Mouse (Mus musculus): ENCODE results near the gene Taf10. TPM values are rescaled to one million over a fixed set of nuclear protein-coding genes. Genes with fewer than 3 reads are reported as not detected.
A peak's percentile ranks its signal among the peaks of the same experiment; 100 is the strongest.

Taf10 gene
- total and polyA plus RNA-seq, 3 experiments, result 233 to 350 TPM; not detected in 1

- H3K4me3 ChIP-seq (ENCODE audit: control insufficient read depth in 1 of 2, insufficient read depth in 1 of 2, low read depth in 2 of 2, low read length in 2 of 2), result no peak overlapping the region
- H3K27ac ChIP-seq (ENCODE audit: control insufficient read depth, low read depth, low read length), result no peak overlapping the region
- no peaks in the 10 kb centered on the region for H3K9me3 ChIP-seq (replicated peaks; ENCODE audit: insufficient read depth, low read length)
- H3K27me3 ChIP-seq (ENCODE audit: control insufficient read depth in 1 of 2, insufficient read depth in 2 of 2, low read length in 2 of 2), result peaks cover 1 to 2% of the 10 kb centered on the region in 2 experiments; a peak in 3 of 4 replicates
- TF ChIP-seq CTCF (IDR thresholded peaks at IDR 0.05 in 2 of 3, conservative IDR thresholded peaks at IDR 0.05 in 1 of 3; ENCODE audit: control insufficient read depth in 1 of 3, insufficient read depth in 1 of 3, low read depth in 2 of 3, low read length in 3 of 3, poor library complexity in 1 of 3, severe bottlenecking in 1 of 3) (no peak), NELFE (IDR thresholded peaks at IDR 0.05; ENCODE audit: low read depth, low read length) (no peak), UBTF (IDR thresholded peaks at IDR 0.05; ENCODE audit: borderline replicate concordance, insufficient read depth, low read depth, low read length) (no peak), RCOR1 (IDR thresholded peaks at IDR 0.05; ENCODE audit: low read depth, low read length) (no peak), BHLHE40 (IDR thresholded peaks at IDR 0.05; ENCODE audit: borderline replicate concordance, low read depth, low read length) (no peak), ZMIZ1 (IDR thresholded peaks at IDR 0.05; ENCODE audit: low read depth, low read length) (no peak), MXI1 (IDR thresholded peaks at IDR 0.05; ENCODE audit: low read depth, low read length) (no peak), GATA1 (IDR thresholded peaks at IDR 0.05; ENCODE audit: low read depth, low read length) (no peak), SIN3A (IDR thresholded peaks at IDR 0.05; ENCODE audit: low read length) (no peak), KAT2A (conservative IDR thresholded peaks at IDR 0.05; ENCODE audit: low read depth, low read length) (no peak), POLR2AphosphoS2 (IDR thresholded peaks at IDR 0.05; ENCODE audit: low read length) (no peak), USF1 (IDR thresholded peaks at IDR 0.05; ENCODE audit: low read depth, low read length) (no peak), ZNF384 (IDR thresholded peaks at IDR 0.05; ENCODE audit: low read depth, low read length) (no peak), MAZ (IDR thresholded peaks at IDR 0.05; ENCODE audit: low read depth, low read length) (no peak)
- no peaks in the 10 kb centered on the region for H3K36me3 ChIP-seq (ENCODE audit: control insufficient read depth in 1 of 2, insufficient read depth in 2 of 2, low read length in 2 of 2)
- H3K4me1 ChIP-seq (ENCODE audit: control insufficient read depth in 1 of 2, insufficient read depth in 2 of 2, low read length in 2 of 2), result peaks cover 0 to 5% of the 10 kb centered on the region in 2 experiments; a peak in 1 of 4 replicates
- no peak for DNase-seq (ENCODE audit: low read depth, low spot score)
- no peak overlapping the region for H3K9ac ChIP-seq (ENCODE audit: control insufficient read depth, low read depth, low read length, poor library complexity, severe bottlenecking)
- no peaks in the 10 kb centered on the region for H3K79me2 ChIP-seq (ENCODE audit: control insufficient read depth, insufficient read depth, low read length, poor library complexity)
Observed at GRCm38 (mm10) chr7:105783861-105784260, 39.7 kb upstream of the Taf10 start.

GRCm38 (mm10) chr7:105778553-105779265 is 34.5 kb upstream of the Taf10 start:
- Histone ChIP-seq H3K79me2 (ENCODE audit: control insufficient read depth, insufficient read depth, low read length, poor library complexity) (no peaks in the 10 kb centered on the region), H3K4me3 (ENCODE audit: control insufficient read depth in 1 of 2, insufficient read depth in 1 of 2, low read depth in 2 of 2, low read length in 2 of 2) (peak overlapping the region; percentile 21 to 33; a peak in 3 of 4 replicates), H3K4me1 (ENCODE audit: control insufficient read depth in 1 of 2, insufficient read depth in 2 of 2, low read length in 2 of 2) (peaks cover 0 to 14% of the 10 kb centered on the region in 2 experiments; a peak in 2 of 4 replicates), H3K9ac (ENCODE audit: control insufficient read depth, low read depth, low read length, poor library complexity, severe bottlenecking) (peak overlapping the region; percentile 36), H3K9me3 (replicated peaks; ENCODE audit: insufficient read depth, low read length) (no peaks in the 10 kb centered on the region), H3K27me3 (ENCODE audit: control insufficient read depth in 1 of 2, insufficient read depth in 2 of 2, low read length in 2 of 2) (peaks cover 0 to 2% of the 10 kb centered on the region in 2 experiments; a peak in 1 of 4 replicates), H3K27ac (ENCODE audit: control insufficient read depth, low read depth, low read length) (no peak overlapping the region), H3K36me3 (ENCODE audit: control insufficient read depth in 1 of 2, insufficient read depth in 2 of 2, low read length in 2 of 2) (peaks cover 0 to 2% of the 10 kb centered on the region in 2 experiments; a peak in 1 of 4 replicates)
- peak; percentile 73 for DNase-seq (ENCODE audit: low read depth, low spot score)
- TF ChIP-seq ELF1 (IDR thresholded peaks at IDR 0.05; ENCODE audit: low read depth, low read length) (0 out of 2 replicates have a peak, but pooled peaks have one; percentile 13), NELFE (IDR thresholded peaks at IDR 0.05; ENCODE audit: low read depth, low read length) (0 out of 2 replicates have a peak, but pooled peaks have one; percentile 20), POLR2AphosphoS2 (IDR thresholded peaks at IDR 0.05; ENCODE audit: low read length) (no peak), GATA1 (IDR thresholded peaks at IDR 0.05; ENCODE audit: low read depth, low read length) (0 out of 2 replicates have a peak, but pooled peaks have one; percentile 10), MXI1 (IDR thresholded peaks at IDR 0.05; ENCODE audit: low read depth, low read length) (no peak), SIN3A (IDR thresholded peaks at IDR 0.05; ENCODE audit: low read length) (peak; percentile 51; the same call in 1 of the 2 replicates), MEF2A (IDR thresholded peaks at IDR 0.05; ENCODE audit: extremely low read depth, insufficient replicate concordance, low read depth, low read length, poor library complexity, severe bottlenecking) (no peak)

Measured in MEL (cell line).